Mouse (Mus musculus): ENCODE measurements around the gene Ace3. TPM values are rescaled to one million over a fixed set of nuclear protein-coding genes. Genes with fewer than 3 reads are reported as not detected.

Gene Ace3
- polyA plus RNA-seq, 1 experiment from 2014 or later = not detected

- no peak overlapping the region for H3K4me3 ChIP-seq (replicated peaks)
- no peaks in the 10 kb centered on the region for H3K9me3 ChIP-seq (replicated peaks)
- no peak for DNase-seq
- no peak overlapping the region for H3K4me2 ChIP-seq
- 65% methylated on average over 4 of the region's 4 CpGs for WGBS (ENCODE audit: insufficient replicate concordance)
- no peaks in the 10 kb centered on the region for H3K36me3 ChIP-seq
- peaks cover 4% of the 10 kb centered on the region; the same call in 1 of the 2 replicates for H3K27me3 ChIP-seq
- H3K27ac ChIP-seq = no peak overlapping the region
- no peak for ATAC-seq (ENCODE audit: low read depth)
- H3K4me1 ChIP-seq (replicated peaks) = no peaks in the 10 kb centered on the region; the same call in 1 of the 2 replicates
- H3K9ac ChIP-seq = no peak overlapping the region
These were observed 10.0 kb upstream of the Ace3 start for GRCm38 (mm10) chr11:105984452-105984851.

- 0 out of 2 replicates have a peak, but pooled peaks cover 4% of the 10 kb centered on the region for H3K27me3 ChIP-seq
- no peak overlapping the region for H3K27ac ChIP-seq
- no peaks in the 10 kb centered on the region; the same call in 1 of the 2 replicates for H3K4me1 ChIP-seq (replicated peaks)
- H3K9ac ChIP-seq = no peak overlapping the region
- DNase-seq (no peak), ATAC-seq (ENCODE audit: low read depth) (no peak)
- no peak overlapping the region for H3K4me3 ChIP-seq (replicated peaks)
- H3K9me3 ChIP-seq (replicated peaks) = no peaks in the 10 kb centered on the region
- WGBS (ENCODE audit: insufficient replicate concordance) = 39% methylated on average over 6 of the region's 6 CpGs
- H3K4me2 ChIP-seq = no peak overlapping the region
- H3K36me3 ChIP-seq = no peaks in the 10 kb centered on the region
These were observed 7.0 kb upstream of the Ace3 start for GRCm38 (mm10) chr11:105987446-105987845.

DNA sequence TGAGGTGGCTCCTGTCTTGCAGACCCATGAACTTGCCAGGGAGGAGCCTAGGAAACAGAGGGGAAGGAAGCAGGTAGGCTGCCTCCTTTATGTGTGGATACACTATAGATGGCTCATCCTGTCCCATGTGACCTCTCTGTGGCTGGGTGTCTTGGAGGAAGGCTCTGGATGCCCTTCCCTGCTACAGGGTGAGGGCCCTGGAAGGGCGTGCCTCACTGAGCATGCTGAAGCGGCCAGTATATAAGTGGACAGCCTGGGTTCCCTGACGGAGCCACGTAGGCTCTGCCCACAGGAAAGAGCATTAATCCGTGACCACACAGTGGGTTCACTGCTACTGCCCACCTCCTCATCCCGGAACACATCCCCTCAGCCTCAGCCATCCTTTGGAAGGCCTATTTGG, 5.0 kb upstream of the Ace3 start:
- ATAC-seq (ENCODE audit: low read depth) (no peak), DNase-seq (no peak)
- Histone ChIP-seq H3K27ac (no peak overlapping the region), H3K9ac (no peak overlapping the region), H3K36me3 (no peaks in the 10 kb centered on the region), H3K4me1 (replicated peaks) (no peaks in the 10 kb centered on the region; the same call in 1 of the 2 replicates), H3K4me2 (no peak overlapping the region), H3K9me3 (replicated peaks) (no peaks in the 10 kb centered on the region), H3K4me3 (replicated peaks) (no peak overlapping the region), H3K27me3 (0 out of 2 replicates have a peak, but pooled peaks cover 3% of the 10 kb centered on the region)
- whole genome bisulfite sequencing (ENCODE audit: insufficient replicate concordance) = 57% methylated on average over 6 of the region's 6 CpGs

DNA sequence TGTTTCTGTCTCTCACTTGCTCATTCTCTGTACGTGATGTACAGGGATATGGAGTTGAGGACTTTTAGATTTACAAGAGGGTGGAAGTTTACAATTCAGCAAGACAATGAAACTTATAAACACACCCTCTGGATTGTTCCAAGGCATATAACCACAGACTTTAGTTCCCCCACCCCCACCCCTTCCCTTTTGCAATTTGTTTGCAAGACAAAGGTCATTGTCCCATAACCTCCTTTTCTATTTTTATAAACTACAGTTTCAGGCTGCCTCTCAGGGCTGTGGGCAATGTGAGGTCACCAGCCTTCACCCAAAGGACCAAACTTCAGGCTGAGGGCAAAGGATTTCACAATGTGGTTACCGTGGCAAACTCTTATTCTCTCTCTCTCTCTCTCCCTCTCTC, 4.2 kb upstream of the Ace3 start:
- Histone ChIP-seq H3K9me3 (replicated peaks) (no peaks in the 10 kb centered on the region), H3K27ac (no peak overlapping the region), H3K4me1 (replicated peaks) (no peaks in the 10 kb centered on the region; the same call in 1 of the 2 replicates), H3K36me3 (no peaks in the 10 kb centered on the region), H3K9ac (no peak overlapping the region), H3K4me3 (replicated peaks) (no peak overlapping the region), H3K4me2 (no peak overlapping the region), H3K27me3 (no peaks in the 10 kb centered on the region)
- DNase-seq (no peak), ATAC-seq (ENCODE audit: low read depth) (0 out of 2 replicates have a peak, but pooled peaks have one; percentile 31)
- 15% methylated on average over 2 of the region's 2 CpGs for WGBS (ENCODE audit: insufficient replicate concordance)

- WGBS (ENCODE audit: insufficient replicate concordance) = 77% methylated on average over 6 of the region's 6 CpGs
- no peak for ATAC-seq (ENCODE audit: low read depth)
- no peak for DNase-seq
- Histone ChIP-seq H3K27ac (no peak overlapping the region), H3K36me3 (no peaks in the 10 kb centered on the region), H3K9me3 (replicated peaks) (no peaks in the 10 kb centered on the region), H3K4me1 (replicated peaks) (0 out of 2 replicates have a peak, but pooled peaks cover 2% of the 10 kb centered on the region), H3K9ac (no peak overlapping the region), H3K27me3 (peaks cover 39% of the 10 kb centered on the region), H3K4me3 (replicated peaks) (no peak overlapping the region), H3K4me2 (no peak overlapping the region)
These were observed 5.6 kb downstream of the Ace3 start for GRCm38 (mm10) chr11:106000062-106000461.

GRCm38 (mm10) chr11:106001718-106002117, 7.2 kb downstream of the Ace3 start:
- DNase-seq = no peak
- H3K36me3 ChIP-seq = no peaks in the 10 kb centered on the region
- 0 out of 2 replicates have a peak, but pooled peaks cover 6% of the 10 kb centered on the region for H3K4me1 ChIP-seq (replicated peaks)
- H3K4me2 ChIP-seq = no peak overlapping the region
- H3K9ac ChIP-seq = no peak overlapping the region
- H3K27me3 ChIP-seq = peaks cover 34% of the 10 kb centered on the region
- no peak for ATAC-seq (ENCODE audit: low read depth)
- H3K27ac ChIP-seq = no peak overlapping the region
- WGBS (ENCODE audit: insufficient replicate concordance) = 25% methylated on average over 4 of the region's 4 CpGs
- H3K9me3 ChIP-seq (replicated peaks) = no peaks in the 10 kb centered on the region
- no peak overlapping the region for H3K4me3 ChIP-seq (replicated peaks)

DNA sequence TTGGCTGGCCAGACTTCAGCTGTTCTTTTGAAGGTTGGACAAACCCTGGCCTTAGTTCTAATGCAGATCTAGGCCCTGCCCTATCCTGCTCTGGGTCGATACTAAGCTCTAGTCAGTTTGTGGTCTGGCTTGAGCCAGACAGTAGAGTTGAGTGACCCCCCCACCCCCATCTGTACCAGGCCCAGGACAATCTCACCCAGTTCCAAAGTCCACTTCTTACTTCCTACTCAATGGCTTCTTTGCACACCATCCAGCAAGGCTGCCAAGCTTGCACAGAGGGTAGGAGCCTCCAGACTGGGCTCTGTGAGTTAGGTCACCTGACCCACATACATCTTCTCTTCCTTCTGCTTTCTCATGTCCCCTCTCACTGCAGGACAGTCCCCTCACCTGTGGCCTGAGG, 10.1 kb downstream of the Ace3 start:
- no peak overlapping the region for H3K9ac ChIP-seq
- no peak overlapping the region for H3K4me3 ChIP-seq (replicated peaks)
- no peaks in the 10 kb centered on the region for H3K9me3 ChIP-seq (replicated peaks)
- no peak overlapping the region for H3K4me2 ChIP-seq
- ATAC-seq (ENCODE audit: low read depth) (no peak), DNase-seq (no peak)
- WGBS (ENCODE audit: insufficient replicate concordance) = 44% methylated on average over 1 of the region's 1 CpGs
- 0 out of 2 replicates have a peak, but pooled peaks cover 9% of the 10 kb centered on the region for H3K4me1 ChIP-seq (replicated peaks)
- peaks cover 47% of the 10 kb centered on the region for H3K27me3 ChIP-seq
- H3K27ac ChIP-seq = no peak overlapping the region
- no peaks in the 10 kb centered on the region for H3K36me3 ChIP-seq

- Histone ChIP-seq H3K9ac (no peak overlapping the region), H3K36me3 (no peaks in the 10 kb centered on the region), H3K9me3 (replicated peaks) (no peaks in the 10 kb centered on the region), H3K4me3 (replicated peaks) (no peak overlapping the region), H3K27ac (no peak overlapping the region), H3K4me2 (no peak overlapping the region), H3K27me3 (peaks cover 61% of the 10 kb centered on the region), H3K4me1 (replicated peaks) (0 out of 2 replicates have a peak, but pooled peaks cover 9% of the 10 kb centered on the region)
- WGBS (ENCODE audit: insufficient replicate concordance) = 43% methylated on average over 5 of the region's 5 CpGs
- DNase-seq (no peak), ATAC-seq (ENCODE audit: low read depth) (peak; percentile 51; the same call in 1 of the 2 replicates)
These were observed 11.5 kb downstream of the Ace3 start for GRCm38 (mm10) chr11:106005970-106006369.

DNA sequence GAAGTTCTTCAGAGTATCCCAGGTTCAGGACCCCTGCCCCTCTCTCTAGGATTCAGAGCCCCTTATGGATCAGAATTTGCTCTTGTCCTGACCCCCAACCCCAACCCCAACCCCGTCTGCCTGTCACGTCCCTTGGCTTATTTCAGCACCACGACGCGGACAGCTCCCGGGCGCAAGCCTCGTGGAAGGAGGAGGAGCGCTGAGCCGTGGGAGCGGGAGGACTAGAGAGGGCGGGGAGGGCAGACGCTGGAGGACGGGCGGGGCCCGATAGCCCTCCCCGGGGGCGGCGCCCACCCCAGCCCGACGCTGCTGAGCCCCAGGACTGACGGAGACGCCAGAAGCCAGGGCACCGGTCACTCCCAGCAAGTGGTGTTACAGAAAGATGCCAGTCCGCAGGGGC, 13.3 kb downstream of the Ace3 start, which contains the start of gene Kcnh6:
Kcnh6 (plus strand) TSS at position 304 of the 400 bp plus-strand sequence.
- H3K36me3 ChIP-seq = no peaks in the 10 kb centered on the region
- DNase-seq = peak; percentile 57
- no peaks in the 10 kb centered on the region for H3K9me3 ChIP-seq (replicated peaks)
- peak within 1 kb of the TSS; percentile 51 for H3K4me2 ChIP-seq
- 0 out of 2 replicates have a peak within 1 kb of the TSS, but pooled peaks have one; percentile 7 for H3K4me3 ChIP-seq (replicated peaks)
- 0% methylated on average over 25 of the region's 25 CpGs for WGBS (ENCODE audit: insufficient replicate concordance)
- peaks cover 75% of the 10 kb centered on the region for H3K27me3 ChIP-seq
- H3K9ac ChIP-seq = no peak within 1 kb of the TSS
- 0 out of 2 replicates have a peak, but pooled peaks have one; percentile 54 for ATAC-seq (ENCODE audit: low read depth)
- H3K4me1 ChIP-seq (replicated peaks) = 0 out of 2 replicates have a peak, but pooled peaks cover 9% of the 10 kb centered on the region
- H3K27ac ChIP-seq = no peak within 1 kb of the TSS

- Histone ChIP-seq H3K36me3 (no peaks in the 10 kb centered on the region), H3K27ac (no peak overlapping the region), H3K4me1 (replicated peaks) (0 out of 2 replicates have a peak, but pooled peaks cover 3% of the 10 kb centered on the region), H3K4me3 (replicated peaks) (no peak overlapping the region), H3K9ac (no peak overlapping the region), H3K4me2 (no peak overlapping the region), H3K9me3 (replicated peaks) (no peaks in the 10 kb centered on the region), H3K27me3 (peaks cover 93% of the 10 kb centered on the region)
- WGBS (ENCODE audit: insufficient replicate concordance) = 50% methylated on average over 7 of the region's 7 CpGs
- DNase-seq (no peak), ATAC-seq (ENCODE audit: low read depth) (no peak)
These were observed 18.2 kb downstream of the Ace3 start for GRCm38 (mm10) chr11:106012711-106013110.

- no peak for DNase-seq
- peaks cover 93% of the 10 kb centered on the region for H3K27me3 ChIP-seq
These were observed 19.2 kb downstream of the Ace3 start for GRCm38 (mm10) chr11:106013556-106014225.

More at GRCm38 (mm10) chr11:106013556-106014225, 19.2 kb downstream of the Ace3 start:
- H3K4me2 ChIP-seq = no peak overlapping the region
- H3K4me3 ChIP-seq (replicated peaks) = no peak overlapping the region
- ATAC-seq (ENCODE audit: low read depth) = no peak; the same call in 1 of the 2 replicates
- no peak overlapping the region for H3K9ac ChIP-seq
- no peaks in the 10 kb centered on the region for H3K36me3 ChIP-seq
- no peak overlapping the region for H3K27ac ChIP-seq
- H3K4me1 ChIP-seq (replicated peaks) = no peaks in the 10 kb centered on the region
- 49% methylated on average over 11 of the region's 11 CpGs for WGBS (ENCODE audit: insufficient replicate concordance)
- no peaks in the 10 kb centered on the region for H3K9me3 ChIP-seq (replicated peaks)
